Mouse (Mus musculus) CH12.LX (cell line): Measurements from ENCODE around the gene Cenpb. TPM values are rescaled to one million over a fixed set of nuclear protein-coding genes. Genes with fewer than 3 reads are reported as not detected.

ENCODE experiments used
- DNase-seq: peaks from one replicate; pipeline ENCODE4 v3.0.0-alpha.2; 2013; ENCODE audit errors: extremely low read depth
- H3K27ac ChIP-seq: 2 replicates; pipeline ENCODE4 v1.5.1; 2012; ENCODE audit warnings: low read depth, mild to moderate bottlenecking, control low read depth, moderate library complexity; ENCODE audit not compliant: insufficient read depth
- H3K27me3 ChIP-seq: replicated peaks from 2 replicates; pipeline ENCODE3; 2012; ENCODE audit warnings: inconsistent platforms
- H3K36me3 ChIP-seq, 2 experiments: replicated peaks in 1 of 2; 2 replicates each; pipeline versions ENCODE3 to v1.6.1; 2012; ENCODE audit warnings: inconsistent platforms in 1 of 2, low read length in 1 of 2, mild to moderate bottlenecking in 1 of 2, mixed read lengths in 1 of 2, moderate library complexity in 1 of 2; ENCODE audit not compliant: control insufficient read depth in 1 of 2, insufficient read depth in 1 of 2
- H3K4me1 ChIP-seq, 2 experiments: 2 replicates each; pipeline ENCODE4 v1.6.1; 2012; ENCODE audit warnings: inconsistent platforms in 1 of 2, moderate library complexity in 1 of 2; ENCODE audit not compliant: insufficient read depth in 2 of 2, control insufficient read depth in 1 of 2
- H3K4me2 ChIP-seq: 2 replicates; pipeline ENCODE4 v1.6.1; 2012; ENCODE audit warnings: low read depth, mild to moderate bottlenecking, control low read depth; ENCODE audit not compliant: poor library complexity, insufficient read depth, severe bottlenecking
- H3K4me3 ChIP-seq, 3 experiments: fragments of 150-350 bp in 1 of 3; sonication (generic) in 1 of 3; replicated peaks in 1 of 3; 2 replicates each; pipeline versions ENCODE3 to v1.5.1; 2011 to 2012; ENCODE audit warnings: low read depth in 2 of 3, low read length in 2 of 3, mild to moderate bottlenecking in 2 of 3, moderate library complexity in 2 of 3, control low read depth in 1 of 3, improper control_type of control experiment in 1 of 3, inconsistent platforms in 1 of 3, mixed read lengths in 1 of 3; ENCODE audit not compliant: poor library complexity in 1 of 3
- H3K79me2 ChIP-seq: replicated peaks from 2 replicates; pipeline ENCODE4 v1.6.1; 2012; ENCODE audit warnings: mild to moderate bottlenecking, moderate library complexity; ENCODE audit not compliant: control insufficient read depth, poor library complexity, insufficient read depth, severe bottlenecking; ENCODE audit errors: extremely low read depth
- H3K9ac ChIP-seq: 2 replicates; pipeline ENCODE4 v1.6.1; 2012; ENCODE audit warnings: low read depth, mild to moderate bottlenecking, control low read depth, moderate library complexity; ENCODE audit not compliant: insufficient read depth
- H3K9me3 ChIP-seq: replicated peaks from 2 replicates; pipeline ENCODE3; 2012; ENCODE audit warnings: low read length, inconsistent platforms, mixed read lengths
- BHLHE40 ChIP-seq: IDR thresholded peaks from 2 replicates; pipeline ENCODE4 v1.6.1; 2011; ENCODE audit warnings: mild to moderate bottlenecking, low read depth, low read length, improper control_type of control experiment
- E2F4 ChIP-seq: IDR thresholded peaks from 2 replicates; pipeline ENCODE4 v1.6.1; 2011; ENCODE audit warnings: low read depth, low read length, improper control_type of control experiment; ENCODE audit not compliant: insufficient replicate concordance
- ELF1 ChIP-seq: IDR thresholded peaks from 2 replicates; pipeline ENCODE4 v1.6.1; 2014; ENCODE audit warnings: low read depth, mild to moderate bottlenecking, inconsistent platforms, low read length, improper control_type of control experiment
- GABPA ChIP-seq: IDR thresholded peaks from 2 replicates; pipeline ENCODE4 v1.6.1; 2012; ENCODE audit warnings: low read depth, low read length, improper control_type of control experiment, inconsistent platforms; ENCODE audit not compliant: insufficient replicate concordance
- JUN ChIP-seq: IDR thresholded peaks from 2 replicates; pipeline ENCODE4 v1.6.1; 2011; ENCODE audit warnings: low read depth, mild to moderate bottlenecking, low read length, improper control_type of control experiment, moderate library complexity; ENCODE audit not compliant: insufficient read depth
- JUND ChIP-seq: conservative IDR thresholded peaks from 2 replicates; pipeline ENCODE4 v1.6.1; 2011; ENCODE audit warnings: low read depth, low read length, improper control_type of control experiment
- KAT2A ChIP-seq: IDR thresholded peaks from 2 replicates; pipeline ENCODE4 v1.6.1; 2012; ENCODE audit warnings: low read length, improper control_type of control experiment, inconsistent platforms; ENCODE audit not compliant: insufficient replicate concordance
- MAX ChIP-seq: IDR thresholded peaks from 2 replicates; pipeline ENCODE4 v1.6.1; 2011; ENCODE audit warnings: low read length, improper control_type of control experiment
- MAZ ChIP-seq: IDR thresholded peaks from 2 replicates; pipeline ENCODE4 v1.6.1; 2012; ENCODE audit warnings: low read depth, mild to moderate bottlenecking, inconsistent platforms, low read length, improper control_type of control experiment, moderate library complexity
- MXI1 ChIP-seq: IDR thresholded peaks from 2 replicates; pipeline ENCODE4 v1.6.1; 2011; ENCODE audit warnings: mild to moderate bottlenecking, low read depth, low read length, improper control_type of control experiment
- MYC ChIP-seq: IDR thresholded peaks from 2 replicates; pipeline ENCODE4 v1.6.1; 2011; ENCODE audit warnings: low read depth, mild to moderate bottlenecking, improper control_type of control experiment, low read length
- NELFE ChIP-seq: IDR thresholded peaks from 2 replicates; pipeline ENCODE4 v1.6.1; 2011; ENCODE audit warnings: low read depth, low read length, improper control_type of control experiment
- PAX5 ChIP-seq: IDR thresholded peaks from 2 replicates; pipeline ENCODE4 v1.6.1; 2012; ENCODE audit warnings: low read length, inconsistent platforms, mixed read lengths
- POLR2AphosphoS2 ChIP-seq: IDR thresholded peaks from 2 replicates; pipeline ENCODE4 v1.6.1; 2011; ENCODE audit warnings: low read depth, low read length, improper control_type of control experiment
- RCOR1 ChIP-seq: conservative IDR thresholded peaks from 2 replicates; pipeline ENCODE4 v1.6.1; 2012; ENCODE audit warnings: low read depth, mild to moderate bottlenecking, inconsistent platforms, low read length, improper control_type of control experiment
- TBP ChIP-seq: conservative IDR thresholded peaks from 2 replicates; pipeline ENCODE4 v1.6.1; 2011; ENCODE audit warnings: low read depth, low read length, improper control_type of control experiment
- TCF12 ChIP-seq: IDR thresholded peaks from 2 replicates; pipeline ENCODE4 v1.6.1; 2014; ENCODE audit warnings: low read depth, mild to moderate bottlenecking, inconsistent platforms, low read length, improper control_type of control experiment
- UBTF ChIP-seq: IDR thresholded peaks from 2 replicates; pipeline ENCODE4 v1.6.1; 2012; ENCODE audit warnings: low read depth, mild to moderate bottlenecking, inconsistent platforms, low read length, improper control_type of control experiment, moderate library complexity
- USF1 ChIP-seq: IDR thresholded peaks from 2 replicates; pipeline ENCODE4 v1.6.1; 2014; ENCODE audit warnings: low read depth, mild to moderate bottlenecking, inconsistent platforms, low read length, improper control_type of control experiment
- ZKSCAN1 ChIP-seq: IDR thresholded peaks from 2 replicates; pipeline ENCODE4 v1.6.1; 2012; ENCODE audit warnings: low read depth, inconsistent platforms, low read length, improper control_type of control experiment, borderline replicate concordance
- ZMIZ1 ChIP-seq: IDR thresholded peaks from 2 replicates; pipeline ENCODE4 v1.6.1; 2012; ENCODE audit warnings: low read depth, mild to moderate bottlenecking, inconsistent platforms, low read length, improper control_type of control experiment
- dilution Hi-C: fragments of 300-500 bp; cut with MboI; formaldehyde crosslinking; loops from 2 replicates; pipeline ENCODE4 v1.14.3; 2020; ENCODE audit warnings: low sequenced_read_pairs; ENCODE audit not compliant: extremely low pct_unique_long_range_greater_than_20kb, extremely low pct_ligation_motif_present
- in situ Hi-C: fragments of 300-500 bp; cut with MboI; formaldehyde crosslinking; loops from 3 replicates; pipeline ENCODE4 v1.14.3; 2019; ENCODE audit warnings: low sequenced_read_pairs, low pct_ligation_motif_present, low pct_unique_long_range_greater_than_20kb, mixed read lengths
- polyA plus RNA-seq: library from polyadenylated mRNA; unstranded; fragments of >175 nt; gene quantifications from 2 replicates; pipeline ENCODE4 v1.2.1, GENCODE M21; 2012; ENCODE audit warnings: low read depth; ENCODE audit not compliant: insufficient read length
- total RNA-seq, 2 experiments: library from RNA; depleted of rRNA; stranded (reverse); fragments of 300-350 nt in 1 of 2; fragments of >200 nt in 1 of 2; gene quantifications; 2 replicates each; pipeline ENCODE4 v1.2.3; 2012 to 2014

The Cenpb gene
- total and polyA plus RNA-seq, 3 experiments: 18.1 to 26.6 (median 24.4) TPM

GRCm38 (mm10) chr2:131178828-131179245, 1.0 kb downstream of the Cenpb start:
- TF ChIP-seq TCF12 (no peak), RCOR1 (no peak), UBTF (no peak), ZMIZ1 (no peak), ZKSCAN1 (no peak), E2F4 (no peak), MAX (no peak), USF1 (no peak), MXI1 (no peak), KAT2A (no peak), TBP (no peak), BHLHE40 (no peak), POLR2AphosphoS2 (no peak), JUND (no peak), GABPA (no peak)
- peak overlapping the region in 2 of 3 experiments; percentile 69 to 96 for H3K4me3 ChIP-seq
- peak overlapping the region; percentile 73 for H3K4me2 ChIP-seq
- peaks cover 0 to 24% of the 10 kb centered on the region in 2 experiments for H3K36me3 ChIP-seq
- peaks cover 16 to 31% of the 10 kb centered on the region in 2 experiments for H3K4me1 ChIP-seq
- H3K79me2 ChIP-seq: no peaks in the 10 kb centered on the region
- H3K27ac ChIP-seq: 0 out of 2 replicates have a peak overlapping the region, but pooled peaks have one; percentile 28
- no peak for DNase-seq
- H3K9me3 ChIP-seq: no peaks in the 10 kb centered on the region
- peak overlapping the region; percentile 89 for H3K9ac ChIP-seq
- no peaks in the 10 kb centered on the region for H3K27me3 ChIP-seq
- dilution Hi-C loops (no loop called here), in situ Hi-C loops (no loop called here)

- H3K27ac ChIP-seq: no peak overlapping the region
- H3K27me3 ChIP-seq: no peaks in the 10 kb centered on the region
- no peak overlapping the region; the same call in 1 of the 2 replicates for H3K4me2 ChIP-seq
- H3K36me3 ChIP-seq: peaks cover 0 to 24% of the 10 kb centered on the region in 2 experiments
- H3K9ac ChIP-seq: no peak overlapping the region; the same call in 1 of the 2 replicates
- dilution Hi-C loops (no loop called here), in situ Hi-C loops (no loop called here)
- TF ChIP-seq MYC (no peak), PAX5 (no peak), MXI1 (no peak), NELFE (no peak), ELF1 (no peak), MAZ (no peak), BHLHE40 (no peak), JUN (no peak), TBP (no peak), ZKSCAN1 (no peak)
- H3K9me3 ChIP-seq: no peaks in the 10 kb centered on the region
- H3K79me2 ChIP-seq: no peaks in the 10 kb centered on the region
- DNase-seq: no peak
- H3K4me1 ChIP-seq: peaks cover 16 to 31% of the 10 kb centered on the region in 2 experiments
- peak overlapping the region in 1 of 3 experiments; percentile 18 for H3K4me3 ChIP-seq
Observed at GRCm38 (mm10) chr2:131177932-131178331, 1.9 kb downstream of the Cenpb start.
